Mouse (Mus musculus): ENCODE data around the gene Gm11562.

DNA sequence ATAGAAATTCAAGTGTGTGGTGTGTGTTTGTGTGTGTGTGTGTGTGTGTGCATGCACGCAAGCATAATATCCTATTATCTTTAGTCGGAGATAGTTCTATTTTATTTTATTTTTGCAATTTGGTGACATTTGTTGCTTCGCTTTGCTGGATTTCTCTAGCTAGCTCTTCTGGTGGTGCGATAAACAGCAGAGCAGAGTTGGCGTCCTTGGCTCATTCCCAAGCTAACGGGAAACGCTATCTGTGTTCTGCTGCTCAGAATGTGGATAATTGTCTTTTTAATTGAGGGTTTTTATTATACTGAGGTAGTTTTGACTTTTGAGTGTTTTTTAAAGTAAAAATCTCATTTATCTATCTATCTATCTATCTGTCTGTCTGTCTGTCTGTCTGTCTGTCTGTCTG is 35.1 kb downstream of the Gm11562 start:
- TF ChIP-seq CTCF (IDR thresholded peaks at IDR 0.05; ENCODE audit: low read depth) (no peak), EP300 (IDR thresholded peaks at IDR 0.05; ENCODE audit: low read depth) (no peak)
